In the genomic region with DNA sequence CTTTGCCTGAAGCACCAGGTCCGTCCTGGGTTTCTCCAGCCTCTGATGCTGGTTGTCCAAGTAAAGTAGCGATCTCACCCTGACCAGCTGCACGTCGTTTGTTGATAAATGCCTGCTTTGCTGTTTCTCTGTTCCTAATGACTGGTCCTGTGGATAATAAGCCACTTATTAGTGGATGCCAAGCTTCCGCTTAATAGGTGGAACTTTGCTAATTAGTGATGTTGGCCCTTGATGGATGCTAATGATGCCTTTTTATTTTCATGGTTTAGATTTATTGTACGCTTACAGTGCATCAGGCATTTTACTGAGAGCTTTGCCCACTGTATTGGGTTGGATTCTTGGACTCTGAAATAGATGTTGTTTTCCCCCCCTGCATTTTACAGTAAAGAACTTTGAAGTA, we compare ENCODE assay signal across 24 mouse cellular contexts. TPM values are rescaled to one million over a fixed set of nuclear protein-coding genes. Genes with fewer than 3 reads are reported as not detected.
A peak's percentile ranks its signal among the peaks of the same experiment; 100 is the strongest.
DNase-seq lines count a peak whose midpoint lies in the region; ATAC-seq and TF ChIP-seq lines count a peak whose summit lies in the region.
"Had no signal": no experiment of that assay in that cellular context is flagged by ENCODE, and none has a peak within 500 bp of the region (broad histone marks: within the 10 kb centered on the region; RNA-seq: fewer than 3 reads in every experiment).

No protein-coding gene starts in this region.

- H3K4me3 ChIP-seq in forebrain, embryonic 12.5 days (replicated peaks), result no peak overlapping the region
- no peak overlapping the region for H3K4me3 ChIP-seq in forebrain, embryonic 15.5 days
- no peak overlapping the region for H3K4me3 ChIP-seq in forebrain, embryonic 16.5 days (replicated peaks; ENCODE audit: low read length)
- H3K4me3 ChIP-seq: embryonic facial prominence, embryonic 13.5 days; embryonic facial prominence, embryonic 15.5 days; erythroblast, embryonic 14.5 days had no signal

- no peaks in the 10 kb centered on the region for H3K27me3 ChIP-seq in forebrain, embryonic 12.5 days
- no peaks in the 10 kb centered on the region for H3K27me3 ChIP-seq in forebrain, embryonic 15.5 days
- H3K27me3 ChIP-seq in forebrain, embryonic 16.5 days (replicated peaks; ENCODE audit: control insufficient read depth, insufficient read depth, low read length), result no peaks in the 10 kb centered on the region
- H3K27me3 ChIP-seq: embryonic facial prominence, embryonic 13.5 days; embryonic facial prominence, embryonic 15.5 days; Patski had no signal

- no peak for TF ChIP-seq POLR2A in brain, embryonic 14.5 days (IDR thresholded peaks at IDR 0.05; ENCODE audit: borderline replicate concordance, extremely low read depth, insufficient read depth, insufficient read length, poor library complexity, severe bottlenecking)

- H3K27ac ChIP-seq in forebrain, embryonic 12.5 days, result no peak overlapping the region
- no peak overlapping the region for H3K27ac ChIP-seq in forebrain, embryonic 15.5 days (replicated peaks)
- no peak overlapping the region for H3K27ac ChIP-seq in forebrain, embryonic 16.5 days (ENCODE audit: low read length)
- H3K27ac ChIP-seq: embryonic facial prominence, embryonic 13.5 days; embryonic facial prominence, embryonic 15.5 days had no signal

- no peak overlapping the region for H3K4me2 ChIP-seq in forebrain, embryonic 12.5 days
- no peak overlapping the region for H3K4me2 ChIP-seq in forebrain, embryonic 15.5 days (replicated peaks)
- H3K4me2 ChIP-seq in forebrain, embryonic 16.5 days (ENCODE audit: low read length), result no peak overlapping the region
- H3K4me2 ChIP-seq: embryonic facial prominence, embryonic 13.5 days; embryonic facial prominence, embryonic 15.5 days had no signal

- H3K9ac ChIP-seq in forebrain, embryonic 12.5 days, result no peak overlapping the region
- no peak overlapping the region for H3K9ac ChIP-seq in forebrain, embryonic 15.5 days (replicated peaks)
- H3K9ac ChIP-seq in forebrain, embryonic 16.5 days (replicated peaks; ENCODE audit: low read depth, low read length), result no peak overlapping the region
- H3K9ac ChIP-seq: embryonic facial prominence, embryonic 13.5 days; embryonic facial prominence, embryonic 15.5 days had no signal

- H3K4me1 ChIP-seq in forebrain, embryonic 12.5 days, result peaks cover 33% of the 10 kb centered on the region
- H3K4me1 ChIP-seq in forebrain, embryonic 15.5 days, result peaks cover 6% of the 10 kb centered on the region
- peaks cover 6% of the 10 kb centered on the region for H3K4me1 ChIP-seq in forebrain, embryonic 16.5 days (replicated peaks; ENCODE audit: control insufficient read depth, insufficient read depth, low read length)
- H3K4me1 ChIP-seq: embryonic facial prominence, embryonic 15.5 days had no signal

- no peak for TF ChIP-seq CTCF in brain, embryonic 14.5 days (IDR thresholded peaks at IDR 0.05; ENCODE audit: borderline replicate concordance, extremely low read depth, insufficient read depth, insufficient read length)

- peak; percentile 47; the same call in 1 of the 2 replicates for ATAC-seq in forebrain, embryonic 12.5 days (ENCODE audit: low FRiP score)
- no peak for ATAC-seq in forebrain, embryonic 15.5 days (replicated peaks)
- peak; percentile 54 for ATAC-seq in forebrain, embryonic 16.5 days
- ATAC-seq: activated CD4-positive, CD25-positive, alpha-beta regulatory T cell, adult 4 months; Patski had no signal

- no peaks in the 10 kb centered on the region for H3K9me3 ChIP-seq in forebrain, embryonic 12.5 days
- H3K9me3 ChIP-seq in forebrain, embryonic 15.5 days, result no peaks in the 10 kb centered on the region
- no peaks in the 10 kb centered on the region for H3K9me3 ChIP-seq in forebrain, embryonic 16.5 days (ENCODE audit: control insufficient read depth, low read length)
- H3K9me3 ChIP-seq: embryonic facial prominence, embryonic 13.5 days; embryonic facial prominence, embryonic 15.5 days; G1E had no signal

- DNase-seq in retina, postnatal 1 day, result peak; percentile 65
- no peak for DNase-seq in retina, embryonic 14.5 days (ENCODE audit: low spot score)
- peak; percentile 76 for DNase-seq in brain, embryonic 14.5 days (ENCODE audit: low read depth)
- DNase-seq in frontal cortex, postnatal 36 days (ENCODE audit: low spot score in 2 of 2), result no peak
- DNase-seq in lung, postnatal 14 days, result no peak
- DNase-seq: adrenal gland, adult 8-10 months; adrenal gland, postnatal 14 days; adrenal gland, postnatal 36 days; cerebellum, adult 11 months; cerebellum, adult 18-20 months; cerebellum, adult 8-10 months; cerebellum, adult 9-11 months; cerebellum, postnatal 14 days; cerebellum, postnatal 36 days; embryo, embryonic 11 days had no signal

- 39% methylated on average over 6 of the region's 6 CpGs for WGBS in forebrain, embryonic 12.5 days
- 23% methylated on average over 6 of the region's 6 CpGs for WGBS in forebrain, embryonic 15.5 days
- 15% methylated on average over 6 of the region's 6 CpGs for WGBS in forebrain, embryonic 16.5 days

- H3K36me3 ChIP-seq in forebrain, embryonic 12.5 days (replicated peaks), result peaks cover 12% of the 10 kb centered on the region; the same call in 1 of the 2 replicates
- H3K36me3 ChIP-seq in forebrain, embryonic 15.5 days, result no peaks in the 10 kb centered on the region
- peaks cover 2% of the 10 kb centered on the region; the same call in 1 of the 2 replicates for H3K36me3 ChIP-seq in forebrain, embryonic 16.5 days (ENCODE audit: control insufficient read depth, insufficient read depth)

RNA-seq across cellular contexts. Expression of gene Prep, which starts 7.5 kb away (rescaled TPM):
- 23.7 and 27.4 TPM in 2 replicates for polyA plus RNA-seq in forebrain, embryonic 12.5 days (2016; fragmentation: Nextera tagmentation; extraction: Ambion mirVana)
- 19.2 and 19.5 TPM in 2 replicates for polyA plus RNA-seq in forebrain, embryonic 15.5 days (2015; fragmentation: Nextera tagmentation; extraction: Ambion mirVana)
- 16.7 and 20.6 TPM in 2 replicates for polyA plus RNA-seq in brain, embryonic 14.5 days (2012; rRNA removed)
- 20.3 and 21.8 TPM in 2 replicates for polyA plus RNA-seq in forebrain, embryonic 16.5 days (2015; fragmentation: Nextera tagmentation; extraction: Ambion mirVana)

Comparison
In these comparisons a context has a peak if more than half of its experiments do, and no peak if none do; other contexts are left out.
1. DNase-seq: peak in retina, postnatal 1 day (single experiment) and brain, embryonic 14.5 days (single experiment); none in retina, embryonic 14.5 days (single experiment), frontal cortex, postnatal 36 days (0 of 2) and lung, postnatal 14 days (single experiment).